Mouse (Mus musculus) brain, embryonic 14.5 days (tissue): ENCODE data around the gene Akt2.

ENCODE experiments used
- CTCF ChIP-seq: fragments of 200-500 bp; IDR thresholded peaks from 2 replicates; pipeline ENCODE4 v1.5.1; 2012; ENCODE audit warnings: inconsistent platforms, mild to moderate bottlenecking, moderate library complexity, borderline replicate concordance; ENCODE audit not compliant: insufficient read depth, insufficient read length; ENCODE audit errors: extremely low read depth
- POLR2A ChIP-seq: fragments of 200-500 bp; IDR thresholded peaks from 2 replicates; pipeline ENCODE4 v1.6.1; 2012; ENCODE audit warnings: mild to moderate bottlenecking, inconsistent platforms, borderline replicate concordance; ENCODE audit not compliant: poor library complexity, insufficient read depth, insufficient read length, severe bottlenecking; ENCODE audit errors: extremely low read depth

DNA sequence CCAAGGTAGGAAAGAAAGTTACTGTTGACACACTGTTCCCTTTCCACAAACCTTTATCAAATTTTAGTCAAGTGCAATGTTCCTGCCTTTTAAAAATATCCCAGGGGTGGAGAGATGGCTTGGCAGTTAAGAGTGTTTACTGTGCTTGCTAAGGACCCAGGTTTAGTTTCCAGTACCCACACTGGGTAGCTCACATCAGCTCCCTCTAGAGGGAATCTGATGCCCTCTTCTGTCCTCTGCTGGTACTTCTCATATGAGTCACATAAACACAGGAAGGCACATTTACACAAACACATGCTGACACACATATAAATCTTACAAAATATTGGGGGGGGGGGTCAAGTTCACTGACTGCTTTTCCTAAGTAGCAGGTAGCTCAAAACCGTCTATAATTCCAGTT is 53.1 kb downstream of the Akt2 start:
- TF ChIP-seq CTCF (no peak), POLR2A (no peak)
